Mouse (Mus musculus) cerebellum, adult 11-12 months (tissue): Measurements from ENCODE around the gene Snx33.

Experiments
- DNase-seq: peaks from one replicate; pipeline ENCODE4 v3.0.0; 2022

Snx33 gene

DNA sequence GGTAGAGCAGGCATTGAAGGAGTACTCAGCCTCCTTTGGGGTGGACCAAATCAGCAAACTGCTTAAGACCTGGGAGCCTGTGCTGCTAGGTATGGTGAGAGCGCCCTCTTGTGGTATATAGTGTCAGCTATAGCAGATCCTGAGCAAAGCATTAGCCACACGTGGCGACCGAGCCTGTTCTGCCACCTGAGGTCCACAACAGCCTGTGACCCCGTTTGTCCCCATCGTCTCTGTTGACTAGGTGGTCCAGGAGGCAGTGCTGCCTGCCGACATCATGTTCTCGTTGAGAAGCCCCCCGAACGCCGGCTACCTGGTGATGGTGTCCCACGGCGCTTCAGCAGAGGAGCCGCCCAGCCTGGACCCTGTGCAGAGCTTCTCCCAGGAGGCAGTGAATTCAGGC is 38.4 kb downstream of the Snx33 start:
- DNase-seq = peak; percentile 50

DNA sequence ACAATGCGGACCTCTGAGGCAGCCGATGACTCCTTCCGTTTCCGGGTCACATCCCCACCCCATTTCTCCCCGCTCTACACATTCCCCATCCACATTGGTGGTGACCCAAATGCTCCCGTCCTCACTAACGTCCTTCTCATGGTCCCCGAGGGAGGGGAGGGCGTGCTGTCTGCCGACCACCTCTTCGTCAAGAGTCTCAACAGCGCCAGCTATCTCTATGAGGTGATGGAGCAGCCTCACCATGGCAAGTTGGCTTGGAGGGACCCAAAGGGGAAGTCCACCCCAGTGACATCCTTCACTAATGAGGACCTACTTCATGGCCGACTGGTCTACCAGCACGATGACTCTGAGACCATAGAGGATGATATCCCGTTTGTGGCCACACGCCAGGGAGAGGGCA is 40.6 kb downstream of the Snx33 start:
- no peak for DNase-seq

DNA sequence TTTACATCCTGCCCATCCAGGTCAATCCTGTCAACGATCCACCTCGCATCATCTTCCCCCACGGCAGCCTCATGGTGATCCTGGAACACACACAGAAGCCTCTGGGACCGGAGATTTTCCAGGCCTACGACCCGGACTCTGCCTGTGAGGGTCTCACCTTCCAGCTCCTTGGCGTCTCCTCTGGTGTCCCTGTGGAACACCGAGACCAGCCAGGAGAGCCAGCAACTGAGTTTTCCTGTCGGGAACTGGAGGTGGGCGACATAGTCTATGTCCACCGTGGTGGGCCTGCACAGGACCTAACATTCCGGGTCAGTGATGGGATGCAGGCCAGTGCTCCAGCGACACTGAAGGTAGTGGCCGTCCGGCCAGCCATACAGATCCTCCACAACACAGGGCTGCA is 41.6 kb downstream of the Snx33 start:
- DNase-seq = no peak

DNA sequence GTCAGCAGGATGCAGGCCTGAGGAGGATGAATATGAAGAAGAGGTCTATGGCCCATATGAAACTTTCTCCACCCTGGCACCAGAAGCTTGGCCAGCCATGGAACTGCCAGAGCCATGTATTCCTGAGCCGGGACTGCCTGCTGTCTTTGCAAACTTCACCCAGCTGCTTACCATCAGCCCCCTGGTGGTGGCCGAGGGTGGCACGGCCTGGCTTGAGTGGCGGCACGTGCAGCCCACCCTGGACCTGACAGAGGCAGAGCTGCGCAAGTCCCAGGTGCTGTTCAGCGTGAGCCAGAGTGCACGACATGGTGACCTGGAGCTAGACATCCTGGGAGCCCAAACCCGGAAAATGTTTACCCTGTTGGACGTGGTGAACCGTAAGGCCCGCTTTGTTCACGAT is 42.1 kb downstream of the Snx33 start:
- no peak for DNase-seq

DNA sequence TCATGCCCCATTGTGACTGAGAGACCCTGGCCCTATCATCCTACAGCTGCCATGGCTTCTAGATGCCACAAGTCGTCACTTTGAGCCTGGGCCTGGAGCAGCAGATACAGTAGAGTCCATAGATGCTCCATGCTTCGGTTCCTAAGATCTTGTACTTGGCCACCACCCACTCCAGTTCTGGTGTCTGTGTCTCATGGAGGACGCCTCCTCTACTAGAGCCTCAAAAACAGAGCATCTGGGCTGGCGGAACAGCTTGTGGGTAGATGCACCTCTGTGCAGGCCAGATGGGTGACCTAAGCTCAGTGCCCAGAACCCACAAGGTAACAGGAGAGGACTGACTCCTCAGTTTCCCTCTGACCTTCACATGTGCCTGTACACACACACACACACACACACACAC is 43.8 kb downstream of the Snx33 start:
- DNase-seq = no peak

DNA sequence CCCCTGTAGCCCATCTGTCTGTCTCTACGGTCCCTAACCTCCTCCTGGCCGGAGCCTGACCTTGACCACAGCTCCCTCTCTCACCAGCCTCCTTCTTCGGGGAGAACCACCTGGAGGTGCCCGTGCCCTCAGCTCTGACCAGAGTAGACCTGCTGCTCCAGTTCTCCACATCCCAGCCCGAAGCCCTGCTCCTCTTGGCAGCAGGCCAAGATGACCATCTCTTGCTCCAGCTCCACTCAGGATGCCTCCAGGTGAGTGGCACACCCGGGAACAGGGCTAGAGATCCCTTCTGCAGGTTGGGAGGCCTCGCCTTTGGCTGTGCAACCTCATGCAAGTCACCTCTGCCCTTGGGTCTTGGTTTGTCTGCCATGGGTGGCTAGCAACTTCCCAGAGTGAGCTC is 44.7 kb downstream of the Snx33 start:
- no peak for DNase-seq

DNA sequence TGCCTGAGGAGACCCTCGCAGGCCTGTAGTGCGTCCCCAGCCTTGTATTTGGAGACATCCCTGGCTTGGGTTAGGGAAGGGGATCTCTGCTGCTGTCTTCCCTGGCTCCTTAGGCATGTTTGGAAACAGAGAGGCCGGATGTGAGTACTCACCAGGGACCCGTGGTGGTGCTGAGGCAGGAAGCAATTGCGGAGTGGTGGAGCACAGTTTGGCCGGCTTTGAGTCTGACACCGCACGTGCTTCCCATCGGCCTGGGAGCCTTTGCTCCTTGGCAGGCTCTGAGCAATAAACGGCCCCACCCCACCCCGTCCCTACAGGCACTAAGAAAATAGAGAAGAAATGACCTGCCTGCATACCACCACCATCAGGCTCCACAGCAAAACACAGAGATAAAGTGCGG is 45.4 kb downstream of the Snx33 start:
- no peak for DNase-seq

DNA sequence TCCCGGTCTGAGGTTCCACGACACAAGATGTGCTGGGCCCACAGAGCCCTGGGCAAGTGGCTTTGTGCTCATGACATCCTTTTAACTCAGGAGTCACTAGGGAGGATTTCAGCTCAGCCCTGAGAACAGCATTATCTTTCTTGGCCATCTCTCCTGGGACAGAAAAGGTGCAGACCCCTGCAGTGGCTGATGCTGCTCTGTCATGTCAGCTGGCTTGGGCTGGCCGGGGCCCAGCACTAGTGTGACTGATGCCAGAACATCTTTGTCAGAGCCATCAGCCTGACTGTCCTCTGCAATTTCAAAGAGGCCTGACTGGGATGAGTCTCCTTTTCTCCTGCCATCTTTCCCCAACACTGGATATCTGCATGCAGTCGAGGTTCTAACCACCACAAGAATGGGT is 45.9 kb downstream of the Snx33 start:
- no peak for DNase-seq

DNA sequence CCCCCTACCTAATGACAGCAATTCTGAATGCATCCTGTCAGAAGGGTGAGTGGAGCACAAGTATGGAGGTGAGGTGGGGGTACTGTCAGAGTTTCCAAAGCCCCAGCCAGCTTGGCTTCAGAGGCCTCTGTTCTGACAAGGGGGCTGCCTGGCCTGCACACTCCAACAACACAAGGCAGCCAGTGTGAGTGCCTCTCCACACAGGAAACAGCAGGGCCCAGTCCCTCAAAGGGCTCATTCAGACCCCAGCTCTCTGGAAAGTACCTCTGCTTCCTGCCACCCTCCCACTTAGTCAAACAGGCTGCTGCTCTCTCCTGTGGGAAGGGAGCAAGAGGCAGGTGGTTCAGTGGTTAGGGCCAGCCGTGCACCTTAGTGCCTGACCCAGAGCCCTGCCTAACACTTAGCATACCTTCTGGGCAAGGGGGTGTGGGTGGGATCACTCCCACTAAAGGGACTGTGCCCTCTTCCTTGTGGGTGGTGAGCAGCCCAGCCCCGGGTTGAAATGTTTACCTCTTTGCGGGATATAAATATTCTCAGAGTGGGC is 46.6 kb downstream of the Snx33 start:
- DNase-seq = no peak

DNA sequence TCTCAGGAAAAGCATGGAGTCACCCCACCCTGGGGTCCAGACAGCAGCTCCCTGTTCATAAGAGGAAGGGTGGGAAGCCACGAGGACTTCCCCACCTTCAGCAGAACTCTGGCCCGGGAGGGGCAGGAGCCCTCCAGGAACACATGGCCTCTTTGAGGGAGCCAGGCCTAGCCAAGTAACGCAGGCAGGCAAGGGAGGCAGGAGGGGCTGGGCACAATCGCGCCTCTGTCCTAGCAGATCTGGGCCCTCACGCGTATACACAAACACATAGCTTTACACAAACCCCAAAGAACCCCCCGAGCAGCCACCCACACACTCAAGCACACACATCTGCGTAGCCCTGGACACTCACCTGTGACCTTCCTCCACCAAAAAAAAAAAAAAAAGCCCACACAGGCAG is 47.4 kb downstream of the Snx33 start:
- no peak for DNase-seq

DNA sequence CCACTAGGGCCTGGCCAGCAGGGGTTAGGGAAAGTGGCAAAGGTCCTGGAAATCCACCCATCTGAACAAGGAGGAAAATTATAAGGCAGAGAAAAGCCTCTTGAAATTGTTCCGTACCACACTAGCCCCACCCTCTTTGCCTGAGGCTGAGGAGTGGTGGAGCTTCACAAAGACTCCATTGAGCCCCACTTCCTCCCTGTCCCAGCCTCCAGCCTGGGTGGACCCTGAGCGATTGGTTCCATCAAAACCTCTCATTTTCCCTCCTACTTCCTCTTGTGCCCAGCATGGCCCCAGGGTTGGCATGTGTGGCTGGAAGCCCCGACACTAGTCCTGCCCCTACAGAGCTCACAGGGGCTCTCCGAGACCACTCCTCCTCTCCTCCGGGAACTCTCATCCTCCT is 50.9 kb downstream of the Snx33 start:
- no peak for DNase-seq

DNA sequence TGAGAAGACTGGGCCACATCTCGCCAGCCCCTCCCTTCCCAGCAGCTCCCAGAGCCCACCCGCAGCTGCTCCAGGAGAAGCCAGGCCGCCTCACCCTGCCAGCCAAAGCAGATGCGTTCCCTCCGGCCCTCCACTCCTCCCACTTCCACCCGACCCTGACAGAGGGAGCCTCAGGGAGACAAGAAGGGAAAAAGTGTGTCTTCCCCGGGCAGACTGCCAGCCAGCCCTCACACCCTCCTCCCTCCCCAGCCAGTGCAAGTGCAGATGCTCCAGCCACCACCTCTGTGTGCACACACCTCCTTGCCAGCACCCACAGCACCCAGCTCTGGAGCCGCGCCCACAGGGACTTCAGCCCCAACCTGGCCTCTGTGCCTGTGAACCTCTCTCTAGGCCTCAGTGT is 51.4 kb downstream of the Snx33 start:
- DNase-seq = no peak

DNA sequence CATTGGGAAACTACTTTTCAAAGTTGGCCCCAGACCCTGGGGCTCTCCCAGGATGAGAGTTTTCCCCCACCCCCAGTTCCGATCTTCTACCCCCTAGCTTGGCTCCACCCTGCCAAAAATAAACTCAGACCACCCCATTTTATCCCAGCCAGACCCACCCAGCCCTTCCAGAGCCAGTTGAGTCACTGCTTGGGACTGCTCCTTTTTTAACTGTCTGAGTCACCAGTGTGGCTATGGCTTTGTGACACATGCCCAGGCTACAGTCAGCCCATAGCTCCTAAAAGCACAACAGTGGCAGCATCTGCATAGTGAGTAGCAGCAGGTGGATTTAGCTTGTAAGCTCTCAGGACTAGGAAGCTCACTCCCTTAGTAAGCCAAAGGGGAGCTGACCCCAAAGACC is 55.1 kb downstream of the Snx33 start:
- DNase-seq = no peak

DNA sequence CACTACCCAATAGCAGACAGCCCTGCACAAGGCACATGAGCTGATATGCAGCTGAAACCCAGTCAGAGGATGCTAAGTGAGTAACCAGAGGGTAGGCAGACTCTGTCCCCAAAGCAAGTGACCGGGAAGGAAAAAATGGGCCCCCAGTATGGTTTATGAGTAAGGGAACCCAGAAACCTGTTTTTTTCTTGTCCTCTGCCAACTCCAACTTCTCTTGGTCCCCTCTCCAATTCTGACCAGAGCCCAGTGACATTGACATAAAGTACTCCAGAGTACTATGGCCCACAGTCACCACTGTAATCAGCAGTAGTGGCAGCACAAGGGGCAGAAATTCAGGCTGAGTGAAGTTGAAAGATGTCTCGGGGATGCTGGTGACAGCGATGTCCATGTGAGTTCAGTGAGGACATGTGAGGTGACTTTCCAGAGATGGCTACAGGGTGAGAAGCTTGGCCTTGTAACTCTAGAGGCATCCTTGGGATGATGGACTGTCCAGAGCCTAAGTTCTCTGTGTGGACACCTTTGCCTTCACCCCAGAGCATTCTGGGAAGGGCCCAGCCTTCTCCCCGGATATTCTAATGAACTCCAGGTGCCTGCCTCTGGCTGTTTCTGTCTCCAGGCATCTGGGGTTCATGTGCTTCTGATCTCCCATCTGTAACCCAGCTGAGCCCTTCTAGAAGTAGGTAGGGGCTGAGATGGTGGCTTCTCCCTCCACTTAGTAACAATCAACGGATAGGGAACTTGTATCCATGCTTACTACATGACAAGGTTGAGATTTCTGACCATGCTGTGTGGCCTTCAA is 55.9 kb downstream of the Snx33 start:
- DNase-seq = no peak

DNA sequence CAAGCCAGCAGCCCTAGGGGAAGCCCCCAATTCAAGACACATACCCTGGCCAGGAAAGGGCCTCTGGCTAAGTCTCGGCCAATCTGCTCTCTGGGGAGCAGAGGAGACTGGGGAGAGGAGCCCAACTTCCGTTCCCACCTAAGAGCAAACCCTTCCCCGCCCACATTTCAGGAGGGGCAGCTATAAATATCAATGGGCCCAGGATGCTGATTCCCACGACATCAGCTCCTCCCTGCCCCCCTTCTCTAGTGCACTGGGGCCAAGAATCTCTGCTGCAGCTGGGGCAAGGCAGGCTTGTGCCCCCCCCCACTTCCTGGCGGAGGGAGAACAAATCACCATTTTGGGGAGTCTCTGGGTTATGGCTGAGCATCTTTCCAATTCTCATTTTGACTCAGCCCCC is 57.0 kb downstream of the Snx33 start:
- DNase-seq = no peak

DNA sequence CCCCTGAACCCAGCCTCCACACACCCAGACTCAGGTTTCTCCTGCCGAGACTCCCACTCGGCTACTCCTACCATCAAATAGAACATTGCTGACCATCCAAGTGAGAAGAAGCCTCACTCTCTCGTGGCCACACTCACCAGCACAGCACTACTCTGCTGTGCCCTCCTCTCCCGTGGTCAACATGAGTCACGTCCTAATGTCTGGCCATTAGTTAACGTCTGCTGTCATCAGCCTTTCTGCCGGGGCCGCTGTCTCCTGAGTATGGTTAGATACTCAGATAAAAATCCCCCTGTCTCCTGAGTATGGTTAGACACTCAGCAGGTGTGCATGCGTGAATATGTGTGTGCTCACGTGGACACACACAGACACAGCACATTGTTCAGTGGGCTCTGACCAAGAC is 57.4 kb downstream of the Snx33 start:
- no peak for DNase-seq

DNA sequence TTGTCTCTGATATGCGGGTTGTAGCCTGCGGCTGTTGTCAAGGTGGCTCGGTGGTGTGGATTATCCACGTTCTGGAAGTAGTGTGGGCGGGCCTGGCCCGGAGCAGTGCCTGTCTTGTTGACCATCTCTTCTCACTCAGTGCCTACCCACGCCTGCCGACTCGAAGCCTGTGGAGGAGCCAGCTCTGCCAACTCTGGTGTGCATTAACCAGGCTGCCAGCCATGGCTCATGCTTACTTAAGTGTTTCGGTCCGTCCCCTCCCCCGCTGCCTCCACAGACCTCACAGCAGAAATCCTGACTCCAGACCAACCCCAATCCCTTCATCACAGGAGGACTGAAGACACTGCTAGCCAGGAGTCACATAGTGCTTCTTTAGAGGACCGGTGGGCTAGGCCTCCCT is 58.6 kb downstream of the Snx33 start:
- DNase-seq = no peak

DNA sequence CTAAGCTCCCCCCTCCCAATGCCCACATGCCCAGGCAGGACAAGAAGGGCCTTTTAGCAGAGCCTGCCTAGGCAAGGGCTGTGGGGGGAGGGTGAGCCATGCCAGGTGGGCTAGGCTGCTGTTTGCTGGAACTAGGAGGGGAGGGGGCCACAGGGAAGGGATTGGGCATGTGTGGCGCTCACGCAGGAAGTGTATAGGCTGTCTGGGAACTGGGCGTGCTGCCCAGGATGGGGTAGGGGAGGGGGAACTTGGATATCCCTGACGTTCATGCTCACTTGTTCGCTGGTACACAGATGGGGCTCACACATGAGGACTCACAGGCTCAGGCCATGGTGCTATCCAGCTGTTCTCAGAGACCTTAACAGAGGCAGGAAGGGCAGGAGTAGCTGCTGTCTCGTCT is 59.9 kb downstream of the Snx33 start:
- DNase-seq = no peak
